Mouse (Mus musculus) megakaryocyte-erythroid progenitor cell, adult 5-6 weeks (primary cell): Measurements from ENCODE around the gene Tbc1d22b. TPM values are rescaled to one million over a fixed set of nuclear protein-coding genes. Genes with fewer than 3 reads are reported as not detected.
A peak's percentile ranks its signal among the peaks of the same experiment; 100 is the strongest.

Experiments
- ATAC-seq: replicated peaks from 2 replicates; pipeline ENCODE4 v1.8.0; 2016; ENCODE audit warnings: mild to moderate bottlenecking, inconsistent platforms; ENCODE audit not compliant: severe bottlenecking, poor library complexity, low FRiP score, low TSS enrichment
- total RNA-seq, 2 experiments: library from RNA; stranded (forward) in 1 of 2; stranded (reverse) in 1 of 2; fragments of 200-1000, 215-1000 nt in 1 of 2; fragments of >200 nt in 1 of 2; fragmentation: Nextera tagmentation in 1 of 2; gene quantifications; 2 replicates each; pipeline ENCODE4 v1.2.3; 2014 to 2017

Tbc1d22b gene
- total RNA-seq, 2 experiments from 2014 or later, result 4.6 to 15.0 TPM

DNA sequence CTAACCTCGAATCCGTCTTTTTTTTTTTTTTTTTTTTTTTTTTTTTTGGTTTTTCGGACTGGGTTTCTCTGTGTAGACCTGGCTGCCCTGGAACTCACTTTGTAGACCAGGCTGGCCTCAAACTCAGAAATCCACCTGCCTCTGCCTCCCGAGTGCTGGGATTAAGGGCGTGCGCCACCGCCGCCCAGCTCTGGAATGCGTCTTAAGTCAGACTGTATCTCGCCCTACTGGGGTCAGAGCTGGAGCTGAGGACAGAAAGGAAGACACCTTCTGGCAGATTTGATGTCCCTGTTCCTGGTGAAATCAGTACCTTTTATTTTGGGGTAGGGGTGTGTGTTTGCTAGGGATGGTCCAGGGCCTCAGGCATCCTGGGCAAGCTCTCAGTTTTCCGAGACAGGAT, 82.7 kb downstream of the Tbc1d22b start:
- no peak for ATAC-seq

DNA sequence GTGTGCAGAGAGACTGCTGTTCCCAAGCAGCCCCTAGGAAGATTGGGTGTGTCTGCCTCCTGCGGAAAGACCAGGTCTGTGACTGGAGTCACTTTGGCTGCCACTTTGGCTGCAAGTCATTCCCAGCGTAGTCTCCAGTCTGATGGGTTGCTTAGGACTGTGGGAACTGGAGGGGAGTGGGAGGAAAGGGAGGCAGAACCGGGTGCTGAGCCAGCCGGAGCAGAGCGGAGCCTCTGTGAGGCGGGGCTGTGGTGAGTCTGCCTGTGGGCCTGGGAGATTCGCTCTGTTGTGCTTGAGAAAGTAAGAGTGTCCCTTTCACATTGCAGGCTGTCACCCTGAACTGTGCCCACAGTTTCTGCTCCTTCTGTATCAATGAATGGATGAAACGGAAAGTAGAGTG, 85.9 kb downstream of the Tbc1d22b start:
- ATAC-seq, result no peak

DNA sequence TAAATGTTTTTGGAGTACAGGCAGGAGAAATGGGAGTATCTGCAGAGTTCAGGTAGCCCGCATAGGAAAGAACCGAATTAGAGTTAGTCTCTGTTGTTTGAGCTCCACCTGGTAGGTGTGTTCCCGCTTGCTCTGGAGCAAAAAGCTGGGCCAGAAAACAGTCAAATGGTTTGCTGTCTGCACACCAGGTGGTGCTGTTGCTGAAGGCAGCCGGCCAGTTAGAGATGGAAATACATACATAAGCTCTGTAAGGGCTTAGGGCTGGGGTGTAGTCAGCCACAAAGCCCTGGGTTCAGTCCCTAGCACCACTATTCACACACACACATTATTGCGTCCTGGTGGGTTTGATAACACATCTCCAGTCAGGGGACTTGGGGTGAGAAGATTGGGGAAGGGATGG, 86.5 kb downstream of the Tbc1d22b start:
- peak; percentile 59 for ATAC-seq

DNA sequence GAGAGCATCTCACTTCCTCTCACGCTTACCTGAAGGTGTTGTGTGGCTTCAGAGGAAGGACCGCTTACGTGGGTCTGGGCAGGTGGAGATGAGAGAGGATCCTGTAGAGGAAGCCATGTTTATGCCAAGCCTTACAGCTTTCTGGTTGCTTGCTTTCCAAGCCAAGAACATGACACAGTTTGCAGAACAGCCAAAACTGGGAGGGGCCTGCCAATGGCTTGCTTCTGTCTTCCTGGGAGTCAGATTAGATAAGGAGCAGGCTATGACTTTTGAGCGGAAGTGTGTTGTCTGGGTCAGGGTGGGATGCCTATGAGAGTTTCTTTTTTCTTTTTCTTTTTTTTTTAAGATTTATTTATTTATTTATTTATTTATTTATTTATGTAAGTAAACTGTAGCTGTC, 87.8 kb downstream of the Tbc1d22b start:
- peak; percentile 50; the same call in 1 of the 2 replicates for ATAC-seq

DNA sequence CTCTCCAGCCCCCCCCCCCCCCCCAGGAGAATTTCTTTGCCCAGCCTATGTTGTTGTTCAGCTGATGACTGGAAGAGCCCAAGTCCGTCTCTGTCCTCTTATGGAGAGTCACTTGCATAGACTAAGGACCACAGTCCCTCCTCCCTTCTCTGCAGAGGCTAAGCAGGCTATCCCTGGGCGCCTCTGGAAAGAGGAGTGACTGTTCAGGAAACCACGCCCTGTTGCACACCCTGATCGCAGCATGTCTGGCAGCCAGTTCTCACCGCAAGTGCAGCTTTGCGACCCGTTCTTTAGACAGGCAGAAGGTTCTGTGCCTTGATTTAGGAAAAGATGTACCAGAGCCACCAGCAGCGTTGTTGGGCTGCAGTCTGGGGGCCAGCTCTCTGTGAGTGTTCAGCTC, 88.3 kb downstream of the Tbc1d22b start:
- ATAC-seq, result peak; percentile 88

DNA sequence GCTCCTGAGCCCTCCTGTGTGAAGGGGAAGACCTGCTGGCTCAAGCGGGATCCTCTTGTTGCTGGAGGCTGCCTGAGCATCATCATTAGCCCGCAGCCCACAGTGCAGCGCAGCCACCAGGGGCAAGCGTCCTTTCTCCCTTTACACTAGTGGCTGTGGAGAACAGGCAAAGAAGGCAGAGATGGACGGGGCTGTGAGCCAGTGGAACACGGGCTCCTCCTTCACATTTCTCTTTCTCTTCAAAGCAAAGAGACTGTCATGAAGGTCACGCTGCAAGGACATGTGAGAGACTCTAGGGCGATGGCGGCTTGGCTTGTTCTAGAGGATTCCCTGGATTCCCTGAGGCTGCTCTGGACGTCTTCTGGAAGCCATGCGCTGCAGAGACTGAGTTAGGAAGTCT, 91.4 kb downstream of the Tbc1d22b start:
- no peak for ATAC-seq

DNA sequence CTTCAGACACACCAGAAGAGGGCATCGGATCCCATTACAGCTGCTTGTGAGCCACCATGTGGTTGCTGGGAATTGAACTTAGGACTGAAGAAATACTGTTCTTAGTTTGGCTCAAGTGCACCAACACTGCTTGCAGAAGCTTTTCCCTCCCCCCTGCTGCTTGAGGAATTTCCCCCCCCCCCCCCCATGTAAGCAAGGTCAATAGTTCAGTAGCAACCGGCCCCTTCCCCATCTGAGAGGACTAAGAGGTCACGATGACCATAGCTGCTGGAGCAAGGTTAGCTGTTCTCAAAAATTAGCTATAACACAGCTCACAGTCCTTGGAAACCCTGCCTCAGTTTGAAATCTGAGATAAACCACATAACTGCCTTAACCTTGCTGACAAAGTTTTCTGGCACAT, 92.6 kb downstream of the Tbc1d22b start:
- ATAC-seq, result no peak

Other genes with a start within 250 kb of the Tbc1d22b start
- 0.32 TPM in 1 of 2 replicates, not detected in the other for gene Pi16, start 232.1 kb upstream of the Tbc1d22b start, total RNA-seq (2014; fragmentation: Nextera tagmentation)
- gene Pi16, start 232.1 kb upstream of the Tbc1d22b start, total RNA-seq (2017), result not detected in 2 replicates
- 86.6 and 105 TPM in 2 replicates for gene Mtch1, start 201.9 kb upstream of the Tbc1d22b start, total RNA-seq (2014; fragmentation: Nextera tagmentation)
- gene Mtch1, start 201.9 kb upstream of the Tbc1d22b start, total RNA-seq (2017), result 31.9 and 32.4 TPM in 2 replicates
- gene Fgd2, start 188.9 kb upstream of the Tbc1d22b start, total RNA-seq (2014; fragmentation: Nextera tagmentation), result 3.1 and 3.4 TPM in 2 replicates
- gene Fgd2, start 188.9 kb upstream of the Tbc1d22b start, total RNA-seq (2017), result 2.7 and 6.0 TPM in 2 replicates
- gene Pim1, start 59.0 kb upstream of the Tbc1d22b start, total RNA-seq (2014; fragmentation: Nextera tagmentation), result 33.2 and 48.8 TPM in 2 replicates
- 96.9 and 106 TPM in 2 replicates for gene Pim1, start 59.0 kb upstream of the Tbc1d22b start, total RNA-seq (2017)
- not detected in 2 replicates for gene Gm17657, start 147 bp upstream of the Tbc1d22b start, total RNA-seq (2014; fragmentation: Nextera tagmentation)
- gene Gm17657, start 147 bp upstream of the Tbc1d22b start, total RNA-seq (2017), result not detected in 2 replicates
- gene Tmem217, start 2.6 kb downstream of the Tbc1d22b start, total RNA-seq (2014; fragmentation: Nextera tagmentation), result not detected in 2 replicates
- gene Tmem217, start 2.6 kb downstream of the Tbc1d22b start, total RNA-seq (2017), result not detected in 2 replicates
- gene Rnf8, start 65.0 kb downstream of the Tbc1d22b start, total RNA-seq (2014; fragmentation: Nextera tagmentation), result 61.3 and 82.3 TPM in 2 replicates
- 76.0 and 122 TPM in 2 replicates for gene Rnf8, start 65.0 kb downstream of the Tbc1d22b start, total RNA-seq (2017)
- 5.9 and 8.2 TPM in 2 replicates for gene Gm28043, start 65.1 kb downstream of the Tbc1d22b start, total RNA-seq (2014; fragmentation: Nextera tagmentation)
- gene Gm28043, start 65.1 kb downstream of the Tbc1d22b start, total RNA-seq (2017), result 4.0 and 8.2 TPM in 2 replicates
- gene Cmtr1, start 110.8 kb downstream of the Tbc1d22b start, total RNA-seq (2014; fragmentation: Nextera tagmentation), result 44.7 and 73.5 TPM in 2 replicates
- 135 and 166 TPM in 2 replicates for gene Cmtr1, start 110.8 kb downstream of the Tbc1d22b start, total RNA-seq (2017)
- gene Ccdc167, start 167.3 kb downstream of the Tbc1d22b start, total RNA-seq (2014; fragmentation: Nextera tagmentation), result 20.4 and 22.0 TPM in 2 replicates
- gene Ccdc167, start 167.3 kb downstream of the Tbc1d22b start, total RNA-seq (2017), result 6.0 and 16.3 TPM in 2 replicates